Mouse (Mus musculus): Measurements from ENCODE around the gene Itgb2l. TPM values are rescaled to one million over a fixed set of nuclear protein-coding genes. Genes with fewer than 3 reads are reported as not detected.

The Itgb2l gene
- polyA plus RNA-seq (2012; rRNA removed; ENCODE audit: low replicate concordance) = 0.11 and 0.19 TPM in 2 replicates

DNA sequence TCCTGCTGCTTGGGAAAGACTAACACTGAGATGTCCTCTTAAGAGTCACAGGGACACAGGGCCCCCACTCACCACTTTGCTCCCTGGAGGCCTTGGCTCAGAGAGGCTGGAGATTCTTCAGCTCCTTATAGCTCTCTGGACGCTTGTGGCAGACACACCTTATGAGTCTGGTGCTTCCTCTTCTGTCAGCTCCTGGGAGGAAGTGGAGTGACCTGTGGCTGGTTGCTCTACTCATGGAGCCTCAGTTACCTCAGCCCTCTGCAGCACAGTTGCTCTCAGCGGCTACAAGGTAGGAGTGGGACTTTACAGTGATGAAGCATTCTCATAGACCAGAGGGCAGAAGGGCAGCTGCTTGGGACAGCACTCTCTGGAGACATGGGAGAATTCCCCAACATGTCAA lies at the start of gene Itgb2l:
Gene Itgb2l (minus strand): TSS at position 152 of the 400 bp plus-strand sequence.

GRCm38 (mm10) chr16:96467445-96467844 lies 24.0 kb upstream of the Itgb2l start, which contains the start of gene Pcp4:
Gene Pcp4, plus strand, starts transcription at chr16:96467606.

Other genes starting within 250 kb of the Itgb2l start
- 0.47 and 120 TPM in 2 replicates for gene Sh3bgr, start 243.2 kb downstream of the Itgb2l start, polyA plus RNA-seq (2012; rRNA removed; ENCODE audit: low replicate concordance)
- gene B3galt5, start 207.8 kb downstream of the Itgb2l start, polyA plus RNA-seq (2012; rRNA removed; ENCODE audit: low replicate concordance) = 0.13 and 0.16 TPM in 2 replicates
- gene Pcp4, start 24.0 kb upstream of the Itgb2l start, polyA plus RNA-seq (2012; rRNA removed; ENCODE audit: low replicate concordance) = 0.65 TPM in 1 of 2 replicates, not detected in the other

Data from mammary gland, adult 2 months (tissue).